Mouse (Mus musculus): ENCODE measurements around the gene Parp16.

GRCm38 (mm10) chr9:65248377-65248690, 53.2 kb downstream of the Parp16 start:
- no peak for TF ChIP-seq CHD2 (IDR thresholded peaks at IDR 0.05; ENCODE audit: low read depth, low read length)
- no peak for TF ChIP-seq ZC3H11A (IDR thresholded peaks at IDR 0.05; ENCODE audit: borderline replicate concordance, low read depth, low read length)
- no peak for TF ChIP-seq ZNF384 (IDR thresholded peaks at IDR 0.05; ENCODE audit: low read depth, low read length)
